Mouse (Mus musculus): ENCODE measurements at regions not wholly inside any gene's neighbourhood (a gene's known extent, or its start where the extent isn't known, plus 50 kb on each side); places are given as distances from the start of the nearest gene placed in this dataset.

DNA sequence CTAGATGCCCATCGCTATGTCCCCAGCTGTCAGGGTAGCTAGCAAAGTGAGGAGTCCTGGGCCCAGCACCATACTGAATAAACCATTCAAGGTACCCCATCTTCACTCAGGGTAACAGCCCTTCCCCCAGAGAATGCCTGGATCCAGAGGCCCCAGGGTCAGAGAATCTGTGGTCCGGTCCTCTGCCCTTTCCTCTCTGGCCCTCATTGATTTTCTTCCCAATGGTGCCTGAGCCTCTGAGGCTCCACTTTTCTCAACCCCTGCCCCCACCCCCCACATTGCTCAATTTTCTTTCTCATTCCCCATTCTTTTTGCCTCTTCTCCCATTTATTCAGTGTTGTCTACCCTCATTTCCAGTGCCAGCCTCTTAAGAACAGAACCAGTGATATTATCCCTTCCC is 114.5 kb downstream of the Vegfa start:
- TF ChIP-seq CTCF (IDR thresholded peaks at IDR 0.05; ENCODE audit: low read depth, low read length) (no peak), POLR2A (IDR thresholded peaks at IDR 0.05; ENCODE audit: borderline replicate concordance, low read depth, low read length) (no peak)
